Comparison of ENCODE assay signal across 16 mouse cellular contexts in genomic region chr14:113317023-113317422, GRCm38 (mm10). TPM values are rescaled to one million over a fixed set of nuclear protein-coding genes. Genes with fewer than 3 reads are reported as not detected.
DNase-seq lines count a peak whose midpoint lies in the region; TF ChIP-seq lines count a peak whose summit lies in the region.
"Had no signal": no experiment of that assay in that cellular context is flagged by ENCODE, and none has a peak within 500 bp of the region (broad histone marks: within the 10 kb centered on the region; RNA-seq: fewer than 3 reads in every experiment).

No protein-coding gene starts in this region.

- H3K4me3 ChIP-seq in MEL (ENCODE audit: control insufficient read depth in 1 of 2, insufficient read depth in 1 of 2, low read depth in 2 of 2, low read length in 2 of 2), result no peak overlapping the region

- H3K27me3 ChIP-seq in MEL (ENCODE audit: control insufficient read depth in 1 of 2, insufficient read depth in 2 of 2, low read length in 2 of 2), result no peaks in the 10 kb centered on the region
- H3K27me3 ChIP-seq: CH12.LX, Patski had no signal

- no peaks in the 10 kb centered on the region; a peak in 1 of 4 replicates for H3K4me1 ChIP-seq in MEL (ENCODE audit: control insufficient read depth in 1 of 2, insufficient read depth in 2 of 2, low read length in 2 of 2)

- H3K27ac ChIP-seq in MEL (ENCODE audit: control insufficient read depth, low read depth, low read length), result no peak overlapping the region

- TF ChIP-seq EP300 in MEL (IDR thresholded peaks at IDR 0.05; ENCODE audit: low read depth in 1 of 2, low read length in 2 of 2), result peak; percentile 29 to 53; a peak in 3 of 4 replicates

- H3K9me3 ChIP-seq in MEL (replicated peaks; ENCODE audit: insufficient read depth, low read length), result no peaks in the 10 kb centered on the region

- H3K9ac ChIP-seq in MEL (ENCODE audit: control insufficient read depth, low read depth, low read length, poor library complexity, severe bottlenecking), result no peak overlapping the region

- H3K79me2 ChIP-seq in MEL (ENCODE audit: control insufficient read depth, insufficient read depth, low read length, poor library complexity), result no peaks in the 10 kb centered on the region

- DNase-seq in MEL (ENCODE audit: low read depth, low spot score), result no peak
- DNase-seq in testis, postnatal 14 days (ENCODE audit: low spot score), result no peak
- DNase-seq: adrenal gland, adult 2 months; adrenal gland, adult 8-10 months; adrenal gland, postnatal 10 days; adrenal gland, postnatal 14 days; adrenal gland, postnatal 25 days; adrenal gland, postnatal 36 days; B cell, adult 2 months; cerebellum, adult 11 months; cerebellum, adult 11-12 months; cerebellum, adult 18-20 months; cerebellum, adult 2 months; cerebellum, adult 8-10 months had no signal

- no peak for TF ChIP-seq RAD21 in MEL (IDR thresholded peaks at IDR 0.05; ENCODE audit: low read depth, low read length)

- no peak for TF ChIP-seq POLR2A in MEL (IDR thresholded peaks at IDR 0.05; ENCODE audit: control insufficient read depth in 1 of 2, insufficient read depth in 1 of 2, low read depth in 1 of 2, low read length in 2 of 2, poor library complexity in 1 of 2)

- TF ChIP-seq CTCF in MEL (IDR thresholded peaks at IDR 0.05 in 2 of 3, conservative IDR thresholded peaks at IDR 0.05 in 1 of 3; ENCODE audit: control insufficient read depth in 1 of 3, insufficient read depth in 1 of 3, low read depth in 2 of 3, low read length in 3 of 3, poor library complexity in 1 of 3, severe bottlenecking in 1 of 3), result no peak

- peaks cover 0 to 4% of the 10 kb centered on the region in 2 experiments; a peak in 2 of 4 replicates for H3K36me3 ChIP-seq in MEL (ENCODE audit: control insufficient read depth in 1 of 2, insufficient read depth in 2 of 2, low read length in 2 of 2)

TF ChIP-seq in MEL, 35 proteins besides CTCF, POLR2A, EP300 and RAD21:
- TF ChIP-seq ZC3H11A (IDR thresholded peaks at IDR 0.05; ENCODE audit: low read depth, low read length) (no peak), TCF12 (IDR thresholded peaks at IDR 0.05; ENCODE audit: low read depth, low read length) (peak; percentile 44; the same call in 1 of the 2 replicates), GATA1 (IDR thresholded peaks at IDR 0.05; ENCODE audit: low read depth, low read length) (peak; percentile 55), CHD1 (IDR thresholded peaks at IDR 0.05; ENCODE audit: low read depth, low read length) (no peak)

RNA-seq across cellular contexts. Expression of gene Tpm3-rs7, which starts 2.6 kb away (rescaled TPM):
- 118 and 134 TPM in 2 replicates for total RNA-seq in MEL (2012; rRNA removed)
- polyA plus RNA-seq in MEL (2012; ENCODE audit: insufficient read depth in 1 of 2, insufficient read length in 2 of 2, low read depth in 1 of 2, low replicate concordance in 2 of 2, missing spikeins in 1 of 2), result 100 to 1,000 TPM in 1 of 2 experiments, not detected in 1; 339 TPM
- polyA plus RNA-seq: adrenal gland, adult 2 months had no signal
